Mouse (Mus musculus) thymus, adult 2 months (tissue): ENCODE measurements around the gene Nelfb. TPM values are rescaled to one million over a fixed set of nuclear protein-coding genes. Genes with fewer than 3 reads are reported as not detected.

Source experiments
- DNase-seq: peaks from one replicate; pipeline ENCODE4 v3.0.0; 2021
- H3K27ac ChIP-seq: fragments of 200-500 bp; 2 replicates; pipeline ENCODE4 v1.5.1; 2012; ENCODE audit warnings: low read length, control low read depth; ENCODE audit not compliant: control insufficient read depth, insufficient read depth
- H3K27me3 ChIP-seq: fragments of 200-500 bp; 2 replicates; pipeline ENCODE4 v1.6.1; 2012; ENCODE audit warnings: mild to moderate bottlenecking, low read length, moderate library complexity, mixed read lengths; ENCODE audit not compliant: control insufficient read depth, insufficient read depth
- H3K36me3 ChIP-seq: fragments of 200-500 bp; 2 replicates; pipeline ENCODE4 v1.6.1; 2012; ENCODE audit warnings: mild to moderate bottlenecking, low read length, moderate library complexity; ENCODE audit not compliant: control insufficient read depth, insufficient read depth
- H3K4me1 ChIP-seq: fragments of 200-500 bp; replicated peaks from 2 replicates; pipeline ENCODE4 v1.6.1; 2012; ENCODE audit warnings: low read length; ENCODE audit not compliant: control insufficient read depth, insufficient read depth
- H3K4me3 ChIP-seq: fragments of 200-500 bp; 2 replicates; pipeline ENCODE4 v1.5.1; 2012; ENCODE audit warnings: mild to moderate bottlenecking, low read length, control low read depth, moderate library complexity; ENCODE audit not compliant: control insufficient read depth, insufficient read depth
- CTCF ChIP-seq: fragments of 200-500 bp; IDR thresholded peaks from 2 replicates; pipeline ENCODE4 v1.5.1; 2012; ENCODE audit warnings: mild to moderate bottlenecking, control low read depth, low read length, moderate library complexity, borderline replicate concordance; ENCODE audit not compliant: control insufficient read depth, poor library complexity, insufficient read depth; ENCODE audit errors: extremely low read depth
- POLR2A ChIP-seq: fragments of 200-500 bp; IDR thresholded peaks from 2 replicates; pipeline ENCODE4 v1.6.1; 2012; ENCODE audit warnings: mild to moderate bottlenecking, low read length, control low read depth, moderate library complexity; ENCODE audit not compliant: control insufficient read depth, poor library complexity, insufficient read depth; ENCODE audit errors: extremely low read depth
- WGBS: fragments of 180-500 bp; shearing (Covaris S2); methylation state at CpG from one replicate; pipeline ENCODE4 v1.1.7; 2018; 5-methylcytosine and 5-hydroxymethylcytosine counted together
- polyA plus RNA-seq: library from polyadenylated mRNA; depleted of rRNA; stranded (reverse); fragments of >200 nt; gene quantifications from 2 replicates; pipeline ENCODE4 v1.2.3, GENCODE M21; 2012

The Nelfb gene
- polyA plus RNA-seq, 1 experiment, result 115 TPM

DNA sequence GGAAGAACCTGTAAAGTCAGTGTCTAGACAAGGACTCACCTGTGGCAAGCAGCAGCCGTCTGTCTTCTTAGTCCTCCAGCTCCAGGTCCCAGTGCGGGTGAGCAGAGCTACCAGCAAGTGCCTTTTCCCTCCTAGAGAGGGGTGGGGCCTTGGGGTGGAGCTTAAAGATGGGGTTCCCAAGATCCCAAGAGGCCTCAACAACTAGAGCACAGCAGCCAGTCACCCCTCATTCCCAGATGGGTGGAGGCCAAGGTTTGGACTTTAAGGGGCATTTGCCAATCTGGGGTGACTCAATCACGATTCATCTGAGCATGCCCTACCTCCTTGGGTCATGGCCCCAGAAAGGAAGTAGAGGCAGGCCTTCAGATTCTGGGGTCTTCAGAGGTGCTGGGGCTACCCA is 28.5 kb upstream of the Nelfb start:
- Histone ChIP-seq H3K27ac (no peak overlapping the region), H3K27me3 (peaks cover 12% of the 10 kb centered on the region), H3K36me3 (no peaks in the 10 kb centered on the region), H3K4me3 (no peak overlapping the region), H3K4me1 (peaks cover 20% of the 10 kb centered on the region)
- TF ChIP-seq CTCF (no peak), POLR2A (no peak)
- 90% methylated on average over 3 of the region's 3 CpGs for WGBS
- no peak for DNase-seq

DNA sequence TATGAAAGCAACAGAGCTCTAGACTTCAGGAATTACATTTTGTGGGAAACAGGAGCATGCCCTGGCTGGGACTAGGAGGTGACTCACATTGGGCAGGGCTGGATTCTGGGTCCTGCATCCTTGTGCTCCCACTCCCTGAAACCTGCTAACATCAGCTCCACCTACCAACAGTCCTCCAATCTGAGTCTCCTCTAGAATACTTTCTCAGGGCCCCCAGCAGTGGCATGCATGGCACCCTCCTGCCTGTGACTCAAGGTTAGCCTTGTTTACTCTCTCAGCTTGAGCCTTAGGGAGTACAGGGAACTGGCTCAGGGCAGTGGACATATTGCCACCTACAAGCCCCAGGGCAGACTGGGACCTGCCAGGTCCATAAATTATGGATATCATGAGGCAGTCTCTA is 26.8 kb upstream of the Nelfb start:
- H3K27me3 ChIP-seq, result peaks cover 12% of the 10 kb centered on the region
- no peak for DNase-seq
- H3K4me1 ChIP-seq, result peaks cover 20% of the 10 kb centered on the region
- no peaks in the 10 kb centered on the region for H3K36me3 ChIP-seq
- H3K27ac ChIP-seq, result no peak overlapping the region
- no peak for TF ChIP-seq POLR2A
- TF ChIP-seq CTCF, result no peak
- no peak overlapping the region for H3K4me3 ChIP-seq

DNA sequence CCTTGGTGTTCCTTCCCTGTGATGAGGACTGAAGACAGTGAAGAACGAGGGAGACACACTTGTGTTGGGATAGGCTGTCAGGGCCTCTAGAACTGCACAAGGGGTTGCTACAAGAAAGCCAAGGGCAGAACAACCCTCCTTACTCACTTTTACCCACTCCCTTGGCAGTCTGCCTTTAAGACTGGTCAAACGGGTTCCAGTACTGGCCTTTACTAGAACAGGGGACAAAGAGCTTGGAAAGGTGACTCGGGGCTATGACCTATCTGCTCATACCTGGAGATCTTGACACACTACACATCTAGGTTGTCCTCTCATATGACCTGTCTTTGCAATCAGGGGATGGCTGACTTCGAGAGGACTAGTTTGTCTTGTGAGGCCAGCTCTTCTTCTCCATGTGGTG is 26.2 kb upstream of the Nelfb start:
- no peak for DNase-seq

DNA sequence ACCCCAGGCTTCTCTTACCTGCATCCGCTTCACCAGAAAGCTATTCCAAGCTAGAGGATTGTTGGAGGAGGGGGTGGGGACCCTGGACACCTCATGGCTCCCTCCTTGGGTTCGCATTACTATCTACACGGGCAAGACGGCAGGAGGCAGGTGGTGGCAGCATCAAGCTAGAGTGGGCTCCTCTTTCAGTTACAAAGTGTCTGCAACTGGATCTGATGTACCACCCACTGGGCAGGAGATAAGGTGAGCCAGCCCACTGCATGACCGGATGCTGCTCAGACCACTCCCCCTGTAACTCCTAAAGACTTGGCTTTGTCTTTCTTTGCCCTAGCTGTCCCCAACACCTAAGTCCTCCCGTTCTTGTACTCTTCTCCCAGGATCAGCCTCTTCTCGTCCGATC is 25.3 kb upstream of the Nelfb start, which contains the start of gene Rnf224:
TSS of gene Rnf224 (minus strand) at position 174 of the 400 bp plus-strand sequence.
- no peak for DNase-seq
- no peak for TF ChIP-seq CTCF
- TF ChIP-seq POLR2A, result no peak
- Histone ChIP-seq H3K27ac (no peak within 1 kb of the TSS), H3K36me3 (no peaks in the 10 kb centered on the region), H3K4me3 (no peak within 1 kb of the TSS), H3K27me3 (peaks cover 3% of the 10 kb centered on the region; the same call in 1 of the 2 replicates), H3K4me1 (peaks cover 13% of the 10 kb centered on the region)
- 91% methylated on average over 8 of the region's 8 CpGs for WGBS

More for the DNA sequence above, 26.2 kb upstream of the Nelfb start:
- TF ChIP-seq POLR2A, result no peak
- no peak for TF ChIP-seq CTCF
- Histone ChIP-seq H3K4me3 (no peak overlapping the region), H3K27ac (no peak overlapping the region), H3K36me3 (no peaks in the 10 kb centered on the region), H3K4me1 (peaks cover 20% of the 10 kb centered on the region), H3K27me3 (peaks cover 10% of the 10 kb centered on the region)
- 79% methylated on average over 4 of the region's 4 CpGs for WGBS

DNA sequence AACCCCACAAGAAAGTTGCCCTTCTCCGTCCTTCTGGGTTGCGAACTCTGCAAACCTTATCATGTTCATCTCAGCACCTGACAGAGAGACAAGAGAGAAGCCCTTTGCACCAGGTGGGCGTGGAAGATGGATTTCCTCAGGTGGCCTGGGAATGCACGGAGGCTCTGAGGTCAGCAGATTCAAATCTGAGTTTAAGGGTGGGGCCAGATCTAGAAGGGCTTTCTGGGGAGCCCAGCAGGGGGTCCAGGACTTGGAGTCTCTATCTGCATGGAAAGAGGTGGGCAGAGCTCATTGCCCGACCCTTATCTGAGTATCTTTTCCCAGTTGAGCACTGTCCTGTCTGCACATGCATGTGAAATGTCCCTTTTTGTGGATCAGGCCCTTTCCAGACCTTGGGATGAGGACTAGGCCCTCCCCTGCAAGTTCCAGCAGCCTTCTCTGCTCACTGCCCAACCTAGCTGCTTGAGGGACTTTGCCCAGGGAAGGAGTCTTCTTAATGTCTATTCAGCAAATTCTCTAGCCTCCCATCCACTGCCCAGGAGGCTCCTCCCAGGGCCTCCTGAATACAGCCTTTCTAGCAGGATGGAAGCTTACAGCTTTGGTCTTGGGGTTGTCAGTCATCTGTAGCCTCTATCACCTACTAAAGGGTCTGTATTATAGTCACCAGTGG is 23.4 kb upstream of the Nelfb start:
- Histone ChIP-seq H3K4me3 (no peak overlapping the region), H3K36me3 (no peaks in the 10 kb centered on the region), H3K27ac (no peak overlapping the region), H3K27me3 (no peaks in the 10 kb centered on the region; the same call in 1 of the 2 replicates), H3K4me1 (no peaks in the 10 kb centered on the region)
- no peak for DNase-seq
- WGBS, result 35% methylated on average over 5 of the region's 5 CpGs
- TF ChIP-seq POLR2A (no peak), CTCF (no peak)

DNA sequence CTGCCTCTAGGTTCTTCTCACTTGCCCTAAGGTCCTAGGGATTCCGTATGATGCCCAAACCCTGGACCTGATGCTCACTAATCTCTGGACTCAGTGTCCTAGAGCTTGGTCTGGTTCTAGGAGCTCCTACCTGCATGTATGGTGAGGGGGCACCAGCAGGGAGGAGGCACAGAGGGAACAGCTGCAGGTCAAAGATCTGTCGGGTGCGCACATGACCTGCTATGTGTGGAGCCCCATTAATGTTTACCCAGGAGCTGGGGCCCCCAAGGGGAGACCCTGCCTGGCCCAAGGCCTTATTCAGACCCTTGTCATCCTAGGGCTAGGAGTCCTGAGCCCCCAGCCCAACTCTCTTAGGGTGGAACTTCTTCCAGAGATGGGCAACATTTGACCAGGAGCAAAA is 22.8 kb upstream of the Nelfb start, which contains the start of gene Slc34a3:
TSS of gene Slc34a3 (minus strand) at position 315 of the 400 bp plus-strand sequence.
- Histone ChIP-seq H3K27me3 (no peaks in the 10 kb centered on the region; the same call in 1 of the 2 replicates), H3K4me3 (no peak within 1 kb of the TSS), H3K27ac (no peak within 1 kb of the TSS), H3K4me1 (peaks cover 1% of the 10 kb centered on the region; the same call in 1 of the 2 replicates), H3K36me3 (no peaks in the 10 kb centered on the region)
- WGBS, result 53% methylated on average over 3 of the region's 3 CpGs
- no peak for TF ChIP-seq CTCF
- no peak for TF ChIP-seq POLR2A
- no peak for DNase-seq

DNA sequence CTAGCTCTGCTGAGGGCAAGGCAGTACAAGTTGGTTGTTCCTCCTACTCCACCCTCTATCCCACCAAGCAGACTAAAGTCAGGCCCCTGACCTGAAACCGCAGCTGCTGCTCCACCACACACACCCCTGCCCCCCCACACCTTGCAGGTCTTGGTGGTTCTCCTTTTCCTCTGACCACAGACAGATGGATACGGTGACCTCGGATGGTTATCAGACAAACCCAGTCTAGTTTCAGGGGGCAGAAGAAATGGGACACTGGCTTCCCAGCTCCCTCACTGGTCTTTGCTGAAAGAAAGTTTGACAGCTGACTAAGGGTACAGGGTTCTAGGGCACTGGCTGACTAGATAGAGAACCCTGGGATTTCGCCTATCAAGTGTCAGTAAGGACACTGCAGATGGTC is 22.1 kb upstream of the Nelfb start:
- Histone ChIP-seq H3K27me3 (no peaks in the 10 kb centered on the region; the same call in 1 of the 2 replicates), H3K36me3 (no peaks in the 10 kb centered on the region), H3K4me1 (peaks cover 5% of the 10 kb centered on the region), H3K4me3 (no peak overlapping the region), H3K27ac (no peak overlapping the region)
- 16% methylated on average over 4 of the region's 4 CpGs for WGBS
- no peak for DNase-seq
- TF ChIP-seq CTCF (no peak), POLR2A (no peak)
